Mouse (Mus musculus) erythroblast, embryonic 14.5 days (primary cell): ENCODE measurements around the gene Yy1. TPM values are rescaled to one million over a fixed set of nuclear protein-coding genes. Genes with fewer than 3 reads are reported as not detected.

Experiments used
- H3K27me3 ChIP-seq: 2 replicates; pipeline ENCODE4 v1.6.1; 2012; ENCODE audit warnings: inconsistent platforms; ENCODE audit not compliant: control insufficient read depth
- H3K36me3 ChIP-seq: 2 replicates; pipeline ENCODE4 v1.6.1; 2012; ENCODE audit warnings: mild to moderate bottlenecking, inconsistent platforms; ENCODE audit not compliant: control insufficient read depth
- H3K4me1 ChIP-seq: 2 replicates; pipeline ENCODE4 v1.6.1; 2012; ENCODE audit warnings: inconsistent platforms; ENCODE audit not compliant: control insufficient read depth
- H3K4me3 ChIP-seq: replicated peaks from 2 replicates; pipeline ENCODE3; 2012; ENCODE audit warnings: moderate library complexity, mild to moderate bottlenecking, inconsistent platforms
- H3K9me3 ChIP-seq: 2 replicates; pipeline ENCODE4 v1.6.1; 2012; ENCODE audit warnings: low read length, inconsistent platforms, mixed read lengths; ENCODE audit not compliant: control insufficient read depth
- GATA1 ChIP-seq: IDR thresholded peaks from 2 replicates; pipeline ENCODE4 v1.6.1; 2012; ENCODE audit warnings: low read length, inconsistent platforms, mixed read lengths
- TAL1 ChIP-seq: IDR thresholded peaks from 3 replicates; pipeline ENCODE4 v1.6.1; 2012; ENCODE audit warnings: low read length, inconsistent platforms, mixed read lengths
- polyA plus RNA-seq: library from polyadenylated mRNA; stranded (reverse); fragments of >175 nt; gene quantifications from 2 replicates; pipeline ENCODE4 v1.2.3, GENCODE M21; 2012

Gene Yy1
- polyA plus RNA-seq, 1 experiment, result 3.0 TPM

GRCm38 (mm10) chr12:108849488-108850022, 56.8 kb downstream of the Yy1 start:
- Histone ChIP-seq H3K4me1 (peaks cover 11% of the 10 kb centered on the region), H3K9me3 (no peaks in the 10 kb centered on the region), H3K27me3 (no peaks in the 10 kb centered on the region), H3K36me3 (no peaks in the 10 kb centered on the region; the same call in 1 of the 2 replicates), H3K4me3 (no peak overlapping the region)
- TF ChIP-seq TAL1 (no peak), GATA1 (no peak)

GRCm38 (mm10) chr12:108850129-108850528, 57.4 kb downstream of the Yy1 start:
- no peaks in the 10 kb centered on the region for H3K9me3 ChIP-seq
- H3K27me3 ChIP-seq, result no peaks in the 10 kb centered on the region
- TF ChIP-seq GATA1 (no peak), TAL1 (no peak)
- H3K4me1 ChIP-seq, result peaks cover 9% of the 10 kb centered on the region
- no peaks in the 10 kb centered on the region for H3K36me3 ChIP-seq
- no peak overlapping the region for H3K4me3 ChIP-seq

GRCm38 (mm10) chr12:108850886-108851285, 58.1 kb downstream of the Yy1 start:
- TF ChIP-seq TAL1 (no peak), GATA1 (no peak)
- Histone ChIP-seq H3K36me3 (no peaks in the 10 kb centered on the region), H3K4me1 (peaks cover 1% of the 10 kb centered on the region), H3K4me3 (no peak overlapping the region), H3K27me3 (no peaks in the 10 kb centered on the region), H3K9me3 (no peaks in the 10 kb centered on the region)

GRCm38 (mm10) chr12:108852822-108853221, 60.0 kb downstream of the Yy1 start:
- H3K9me3 ChIP-seq, result no peaks in the 10 kb centered on the region
- no peaks in the 10 kb centered on the region for H3K36me3 ChIP-seq
- H3K4me1 ChIP-seq, result no peaks in the 10 kb centered on the region; the same call in none of the 2 replicates
- no peak overlapping the region for H3K4me3 ChIP-seq
- H3K27me3 ChIP-seq, result no peaks in the 10 kb centered on the region
- TF ChIP-seq TAL1 (no peak), GATA1 (no peak)

GRCm38 (mm10) chr12:108855081-108855480, 62.3 kb downstream of the Yy1 start:
- Histone ChIP-seq H3K36me3 (peaks cover 10% of the 10 kb centered on the region), H3K4me3 (no peak overlapping the region), H3K9me3 (no peaks in the 10 kb centered on the region), H3K27me3 (no peaks in the 10 kb centered on the region), H3K4me1 (peaks cover 6% of the 10 kb centered on the region)
- TF ChIP-seq TAL1, result no peak
- no peak for TF ChIP-seq GATA1

GRCm38 (mm10) chr12:108856186-108856585, 63.4 kb downstream of the Yy1 start:
- Histone ChIP-seq H3K27me3 (no peaks in the 10 kb centered on the region), H3K9me3 (no peaks in the 10 kb centered on the region), H3K4me1 (peaks cover 6% of the 10 kb centered on the region), H3K36me3 (peaks cover 21% of the 10 kb centered on the region), H3K4me3 (no peak overlapping the region)
- TF ChIP-seq TAL1 (no peak), GATA1 (no peak)

GRCm38 (mm10) chr12:108857109-108857508, 64.3 kb downstream of the Yy1 start:
- Histone ChIP-seq H3K36me3 (peaks cover 31% of the 10 kb centered on the region), H3K27me3 (no peaks in the 10 kb centered on the region), H3K9me3 (no peaks in the 10 kb centered on the region), H3K4me1 (peaks cover 6% of the 10 kb centered on the region), H3K4me3 (no peak overlapping the region)
- TF ChIP-seq GATA1 (no peak), TAL1 (no peak)

- no peaks in the 10 kb centered on the region for H3K27me3 ChIP-seq
- no peaks in the 10 kb centered on the region for H3K9me3 ChIP-seq
- H3K4me3 ChIP-seq, result no peak overlapping the region
- H3K4me1 ChIP-seq, result peaks cover 6% of the 10 kb centered on the region
- TF ChIP-seq TAL1 (no peak), GATA1 (no peak)
- H3K36me3 ChIP-seq, result peaks cover 36% of the 10 kb centered on the region
Observed at GRCm38 (mm10) chr12:108857589-108858184, 64.9 kb downstream of the Yy1 start.

- H3K9me3 ChIP-seq, result no peaks in the 10 kb centered on the region
- no peaks in the 10 kb centered on the region for H3K27me3 ChIP-seq
Observed at GRCm38 (mm10) chr12:108858486-108858885, 65.7 kb downstream of the Yy1 start.

More at GRCm38 (mm10) chr12:108858486-108858885, 65.7 kb downstream of the Yy1 start:
- Histone ChIP-seq H3K4me3 (no peak overlapping the region), H3K4me1 (peaks cover 6% of the 10 kb centered on the region), H3K36me3 (peaks cover 44% of the 10 kb centered on the region)
- TF ChIP-seq TAL1 (no peak), GATA1 (no peak)
